Mouse (Mus musculus) liver, embryonic 14.5 days (tissue): Measurements from ENCODE around the gene Ptger2.

Experiments used
- CTCF ChIP-seq: IDR thresholded peaks from 2 replicates; pipeline ENCODE4 v1.5.1; 2016; ENCODE audit warnings: antibody characterized with exemption, low read depth, control low read depth
- EP300 ChIP-seq: IDR thresholded peaks from 2 replicates; pipeline ENCODE4 v1.6.1; 2016; ENCODE audit warnings: antibody characterized with exemption, low read depth

DNA sequence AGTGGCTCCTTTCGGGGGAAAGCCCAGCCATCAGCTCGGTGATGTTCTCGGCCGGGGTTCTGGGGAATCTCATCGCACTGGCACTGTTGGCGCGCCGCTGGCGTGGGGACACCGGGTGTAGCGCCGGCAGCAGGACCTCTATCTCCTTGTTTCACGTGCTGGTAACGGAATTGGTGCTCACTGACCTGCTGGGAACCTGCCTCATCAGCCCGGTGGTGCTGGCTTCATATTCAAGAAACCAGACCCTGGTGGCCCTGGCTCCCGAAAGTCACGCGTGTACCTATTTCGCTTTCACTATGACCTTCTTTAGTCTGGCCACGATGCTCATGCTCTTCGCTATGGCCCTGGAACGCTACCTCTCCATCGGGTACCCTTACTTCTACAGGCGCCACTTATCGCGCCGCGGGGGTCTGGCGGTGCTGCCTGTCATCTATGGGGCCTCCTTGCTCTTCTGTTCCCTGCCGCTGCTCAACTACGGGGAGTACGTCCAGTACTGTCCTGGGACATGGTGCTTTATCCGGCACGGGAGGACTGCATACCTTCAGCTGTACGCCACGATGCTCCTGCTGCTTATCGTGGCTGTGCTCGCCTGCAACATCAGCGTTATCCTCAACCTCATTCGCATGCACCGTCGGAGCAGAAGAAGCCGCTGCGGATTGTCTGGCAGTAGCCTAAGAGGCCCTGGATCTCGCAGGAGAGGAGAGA is 1.2 kb downstream of the Ptger2 start:
- no peak for TF ChIP-seq CTCF
- no peak for TF ChIP-seq EP300
